ENCODE assay signal across 18 mouse cellular contexts in the genomic region with DNA sequence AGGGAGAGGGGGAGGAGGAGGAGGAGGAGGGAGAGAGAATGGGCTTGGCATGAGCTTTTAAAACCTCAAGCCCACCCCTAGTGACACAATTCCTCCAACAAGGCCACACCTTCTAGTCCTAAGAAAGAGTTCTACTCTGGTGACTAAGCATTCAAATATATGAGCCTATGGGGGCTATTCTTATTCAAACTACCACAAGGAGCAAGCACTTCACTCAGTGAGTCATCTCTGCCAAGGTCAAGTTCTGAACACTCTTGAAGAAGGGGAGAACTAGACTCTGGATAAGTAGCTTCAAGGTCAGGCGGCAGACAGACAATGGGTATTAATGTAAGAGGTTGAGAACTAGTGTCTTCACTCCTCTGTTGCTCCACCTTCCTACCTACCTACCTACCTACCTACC.
"Had no signal": no experiment of that assay in that cellular context is flagged by ENCODE, and none has a peak within 500 bp of the region (broad histone marks: within the 10 kb centered on the region; RNA-seq: fewer than 3 reads in every experiment).

No protein-coding gene starts in this region.

- H3K27ac ChIP-seq: midbrain, embryonic 10.5 days; midbrain, embryonic 12.5 days; neural tube, embryonic 13.5 days; neural tube, embryonic 15.5 days; stomach, embryonic 15.5 days; stomach, postnatal 0 days had no signal

- H3K27me3 ChIP-seq: midbrain, embryonic 12.5 days; neural tube, embryonic 15.5 days; stomach, embryonic 15.5 days had no signal

- H3K9me3 ChIP-seq: midbrain, embryonic 10.5 days; midbrain, embryonic 12.5 days; neural tube, embryonic 13.5 days; neural tube, embryonic 15.5 days; stomach, embryonic 15.5 days had no signal

- DNase-seq: lung, adult 18-20 months; lung, embryonic 14.5 days; lung, postnatal 14 days; lung, postnatal 4 days; midbrain, embryonic 14.5 days; retina, postnatal 1 day; right cerebral cortex, adult 18-20 months; thymus, adult 2 months; thymus, postnatal 25 days; thymus, postnatal 4 days had no signal

- H3K4me2 ChIP-seq: lung, embryonic 14.5 days; midbrain, embryonic 12.5 days; neural tube, embryonic 13.5 days; neural tube, embryonic 15.5 days; stomach, embryonic 15.5 days had no signal

- ATAC-seq: midbrain, embryonic 16.5 days had no signal

- H3K36me3 ChIP-seq: midbrain, embryonic 10.5 days; midbrain, embryonic 12.5 days; neural tube, embryonic 13.5 days; neural tube, embryonic 15.5 days; stomach, embryonic 15.5 days had no signal

- H3K4me3 ChIP-seq: midbrain, embryonic 10.5 days; midbrain, embryonic 12.5 days; myocyte; neural tube, embryonic 13.5 days; neural tube, embryonic 15.5 days; stomach, embryonic 15.5 days had no signal

- H3K4me1 ChIP-seq: midbrain, embryonic 10.5 days; midbrain, embryonic 12.5 days; neural tube, embryonic 13.5 days; neural tube, embryonic 15.5 days; stomach, embryonic 15.5 days had no signal

- H3K9ac ChIP-seq: lung, embryonic 14.5 days; midbrain, embryonic 12.5 days; neural tube, embryonic 13.5 days; neural tube, embryonic 15.5 days; stomach, embryonic 15.5 days had no signal
